Mouse (Mus musculus): ENCODE measurements around the gene Grid1.

GRCm38 (mm10) chr14:35574489-35574888, 754.6 kb downstream of the Grid1 start:
- no peak for TF ChIP-seq POLR2AphosphoS2 (IDR thresholded peaks at IDR 0.05; ENCODE audit: insufficient read length, low read depth)
- TF ChIP-seq POLR2A (IDR thresholded peaks at IDR 0.05; ENCODE audit: insufficient read length, low read depth): no peak
- TF ChIP-seq TCF12 (IDR thresholded peaks at IDR 0.05; ENCODE audit: insufficient read depth, poor library complexity, severe bottlenecking): no peak
- no peak for TF ChIP-seq REST (IDR thresholded peaks at IDR 0.05; ENCODE audit: insufficient read depth, insufficient read length)
- no peak for TF ChIP-seq USF1 (IDR thresholded peaks at IDR 0.05; ENCODE audit: low read depth)
- TF ChIP-seq MAX (IDR thresholded peaks at IDR 0.05; ENCODE audit: low read depth): no peak
- no peak for TF ChIP-seq MYOD1 (IDR thresholded peaks at IDR 0.05; ENCODE audit: control insufficient read depth in 1 of 3, insufficient read length in 2 of 3, low read depth in 2 of 3)
- TF ChIP-seq TCF3 (IDR thresholded peaks at IDR 0.05; ENCODE audit: insufficient read length, low read depth): no peak
- TF ChIP-seq E2F4 (IDR thresholded peaks at IDR 0.05; ENCODE audit: insufficient read depth): no peak
- no peak for TF ChIP-seq MYOG (IDR thresholded peaks at IDR 0.05; ENCODE audit: control insufficient read depth in 1 of 3, insufficient read depth in 1 of 3, insufficient read length in 2 of 3, low read depth in 2 of 3)
- TF ChIP-seq CEBPB (IDR thresholded peaks at IDR 0.05; ENCODE audit: insufficient read depth, poor library complexity, severe bottlenecking): no peak

All from myocyte (in vitro differentiated cells).